Mouse (Mus musculus) heart, adult 8-10 months (tissue): ENCODE measurements around the gene Mon1a. TPM values are rescaled to one million over a fixed set of nuclear protein-coding genes. Genes with fewer than 3 reads are reported as not detected.

Experiments
- DNase-seq: peaks from one replicate; pipeline ENCODE4 v3.0.0; 2022; ENCODE audit warnings: low spot score
- total RNA-seq, 4 experiments: library from RNA; stranded (reverse); gene quantifications; 2 replicates each; pipeline ENCODE4 v1.2.4; 2022

Mon1a gene
- total RNA-seq, 4 experiments from 2014 or later, result 10.8 to 12.2 (median 11.9) TPM

GRCm38 (mm10) chr9:107908410-107909158, 20.6 kb downstream of the Mon1a start:
- peak; percentile 72 for DNase-seq

GRCm38 (mm10) chr9:107910025-107910769, 22.2 kb downstream of the Mon1a start:
- DNase-seq, result no peak

- no peak for DNase-seq
Measured at GRCm38 (mm10) chr9:107914764-107915420, 26.9 kb downstream of the Mon1a start.

- no peak for DNase-seq
Measured at GRCm38 (mm10) chr9:107917895-107918608, 30.1 kb downstream of the Mon1a start.

- DNase-seq, result no peak
Measured at GRCm38 (mm10) chr9:107918884-107919283, 30.9 kb downstream of the Mon1a start.

- no peak for DNase-seq
Measured at GRCm38 (mm10) chr9:107919441-107919840, 31.5 kb downstream of the Mon1a start.

- no peak for DNase-seq
Measured at GRCm38 (mm10) chr9:107923021-107923420, 35.1 kb downstream of the Mon1a start.

- DNase-seq, result peak; percentile 48
Measured at GRCm38 (mm10) chr9:107923956-107924355, 36.0 kb downstream of the Mon1a start.

GRCm38 (mm10) chr9:107925251-107925650, 37.3 kb downstream of the Mon1a start:
- DNase-seq, result no peak

GRCm38 (mm10) chr9:107926920-107927420, 39.0 kb downstream of the Mon1a start:
- DNase-seq, result no peak

- no peak for DNase-seq
Measured at GRCm38 (mm10) chr9:107927749-107928148, 39.8 kb downstream of the Mon1a start.

GRCm38 (mm10) chr9:107928169-107928568, 40.2 kb downstream of the Mon1a start, which contains the start of gene Actl11:
Gene Actl11, plus strand, starts transcription at chr9:107928469.
- no peak for DNase-seq

GRCm38 (mm10) chr9:107932221-107932620, 44.3 kb downstream of the Mon1a start:
- no peak for DNase-seq

- no peak for DNase-seq
Measured at GRCm38 (mm10) chr9:107934146-107934545, 46.2 kb downstream of the Mon1a start.

- DNase-seq, result no peak
Measured at GRCm38 (mm10) chr9:107935374-107935773, 47.4 kb downstream of the Mon1a start, which contains the start of gene Camkv. Gene Camkv, plus strand, starts transcription at chr9:107935674.

GRCm38 (mm10) chr9:107935790-107936214, 47.9 kb downstream of the Mon1a start:
- no peak for DNase-seq

GRCm38 (mm10) chr9:107936215-107936822, 48.4 kb downstream of the Mon1a start:
- DNase-seq, result no peak

- DNase-seq, result no peak
Measured at GRCm38 (mm10) chr9:107936831-107937230, 48.9 kb downstream of the Mon1a start.

- DNase-seq, result no peak
Measured at GRCm38 (mm10) chr9:107947241-107948194, 59.6 kb downstream of the Mon1a start.
